Mouse (Mus musculus) neural tube, embryonic 13.5 days (tissue): ENCODE data around the gene Ccdc40. TPM values are rescaled to one million over a fixed set of nuclear protein-coding genes. Genes with fewer than 3 reads are reported as not detected.
"Not testable (repeated sequence)": the region's sequence is repeated elsewhere in the genome, so short reads cannot be mapped to it uniquely, and the experiment has no call there.

Experiments
- ATAC-seq: fragments of 200-750 bp; cut with Nextera tagmentation; 2 replicates; pipeline ENCODE4 v1.8.0; 2017; ENCODE audit warnings: low read depth, mild to moderate bottlenecking, moderate TSS enrichment, moderate library complexity
- H3K27ac ChIP-seq: fragments of 300-500 bp; sonication (generic); replicated peaks from 2 replicates; pipeline ENCODE4 v1.5.1; 2015; ENCODE audit warnings: moderate library complexity, mild to moderate bottlenecking, inconsistent platforms
- H3K27me3 ChIP-seq: fragments of 300-500 bp; sonication (generic); 2 replicates; pipeline ENCODE4 v1.6.1; 2015; ENCODE audit warnings: mild to moderate bottlenecking, inconsistent platforms
- H3K36me3 ChIP-seq: fragments of 300-500 bp; sonication (generic); 2 replicates; pipeline ENCODE4 v1.6.1; 2015; ENCODE audit warnings: mild to moderate bottlenecking, inconsistent platforms
- H3K4me1 ChIP-seq: fragments of 300-500 bp; sonication (generic); replicated peaks from 2 replicates; pipeline ENCODE4 v1.6.1; 2015; ENCODE audit warnings: inconsistent platforms
- H3K4me2 ChIP-seq: fragments of 300-500 bp; sonication (generic); 2 replicates; pipeline ENCODE4 v1.6.1; 2015; ENCODE audit warnings: inconsistent platforms, mild to moderate bottlenecking, moderate library complexity
- H3K4me3 ChIP-seq: fragments of 300-500 bp; sonication (generic); 2 replicates; pipeline ENCODE4 v1.5.1; 2015; ENCODE audit warnings: mild to moderate bottlenecking, inconsistent platforms
- H3K9ac ChIP-seq: fragments of 300-500 bp; sonication (generic); 2 replicates; pipeline ENCODE4 v1.6.1; 2015; ENCODE audit warnings: moderate library complexity, mild to moderate bottlenecking, inconsistent platforms
- H3K9me3 ChIP-seq: fragments of 300-500 bp; sonication (generic); 2 replicates; pipeline ENCODE4 v1.6.1; 2016; ENCODE audit warnings: inconsistent platforms
- WGBS: fragments of 180-500 bp; shearing (Covaris S2); methylation state at CpG from one replicate; pipeline ENCODE4 v1.1.7; 2015; 5-methylcytosine and 5-hydroxymethylcytosine counted together
- polyA plus RNA-seq: library from polyadenylated mRNA; unstranded; fragments of >200 nt; fragmentation: Nextera tagmentation; extraction: Ambion mirVana; gene quantifications from 2 replicates; pipeline ENCODE4 v1.2.1, GENCODE M21; 2015

The Ccdc40 gene
- polyA plus RNA-seq, 1 experiment from 2014 or later, result 15.8 TPM

DNA sequence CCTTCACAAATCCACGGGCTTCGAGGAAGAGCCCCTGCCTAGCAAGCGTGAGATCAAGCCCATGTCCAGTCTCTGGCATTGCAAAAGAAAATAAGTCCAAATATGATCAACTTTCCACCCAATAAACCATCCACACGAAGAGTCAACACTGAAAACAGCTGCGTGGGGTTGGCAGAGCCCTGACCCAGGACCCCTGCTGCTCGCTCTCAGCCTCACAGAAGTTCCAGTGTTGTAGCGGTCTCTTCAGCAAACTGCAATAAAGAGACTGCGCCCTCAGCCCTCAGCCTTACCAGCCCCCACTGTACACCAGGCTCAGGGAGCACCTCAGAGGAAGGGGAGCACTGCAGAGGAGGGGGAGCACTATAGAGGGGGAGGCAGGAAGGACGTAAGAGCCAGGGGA, 2.7 kb upstream of the Ccdc40 start:
- Histone ChIP-seq H3K4me3 (0 out of 2 replicates have a peak overlapping the region, but pooled peaks have one; percentile 74), H3K9me3 (no peaks in the 10 kb centered on the region), H3K4me2 (peak overlapping the region; percentile 99), H3K27ac (no peak overlapping the region; the same call in 1 of the 2 replicates), H3K27me3 (no peaks in the 10 kb centered on the region), H3K9ac (peak overlapping the region; percentile 52; the same call in 1 of the 2 replicates), H3K36me3 (no peaks in the 10 kb centered on the region), H3K4me1 (peaks cover 92% of the 10 kb centered on the region)
- 56% methylated on average over 9 of the region's 9 CpGs for WGBS
- ATAC-seq, result no peak

- Histone ChIP-seq H3K4me3 (peak overlapping the region; percentile 74), H3K27ac (peak overlapping the region; percentile 87), H3K9me3 (no peaks in the 10 kb centered on the region), H3K4me2 (peak overlapping the region; percentile 99), H3K9ac (peak overlapping the region; percentile 88), H3K4me1 (peaks cover 78% of the 10 kb centered on the region), H3K36me3 (peaks cover 11% of the 10 kb centered on the region; the same call in 1 of the 2 replicates), H3K27me3 (no peaks in the 10 kb centered on the region)
- ATAC-seq, result no peak
- WGBS, result 3% methylated on average over 12 of the region's 12 CpGs
Measured at GRCm38 (mm10) chr11:119227591-119227990, 781 bp upstream of the Ccdc40 start.

GRCm38 (mm10) chr11:119228846-119229626, 664 bp downstream of the Ccdc40 start:
- H3K36me3 ChIP-seq, result peaks cover 14% of the 10 kb centered on the region; the same call in 1 of the 2 replicates
- peak overlapping the region; percentile 74 for H3K4me3 ChIP-seq
- peaks cover 64% of the 10 kb centered on the region for H3K4me1 ChIP-seq
- H3K4me2 ChIP-seq, result peak overlapping the region; percentile 99
- no peaks in the 10 kb centered on the region for H3K27me3 ChIP-seq
- 1% methylated on average over 34 of the region's 34 CpGs for WGBS
- peak overlapping the region; percentile 87 for H3K27ac ChIP-seq
- H3K9me3 ChIP-seq, result no peaks in the 10 kb centered on the region
- ATAC-seq, result peak; percentile 93
- peak overlapping the region; percentile 88 for H3K9ac ChIP-seq

GRCm38 (mm10) chr11:119234770-119235169, 6.4 kb downstream of the Ccdc40 start:
- Histone ChIP-seq H3K4me3 (no peak overlapping the region), H3K27ac (no peak overlapping the region), H3K4me2 (no peak overlapping the region), H3K36me3 (peaks cover 32% of the 10 kb centered on the region), H3K9ac (no peak overlapping the region), H3K27me3 (no peaks in the 10 kb centered on the region), H3K4me1 (peaks cover 30% of the 10 kb centered on the region), H3K9me3 (no peaks in the 10 kb centered on the region)
- ATAC-seq, result no peak
- WGBS, result 93% methylated on average over 10 of the region's 10 CpGs

- no peak overlapping the region for H3K4me2 ChIP-seq
- ATAC-seq, result no peak
- no peaks in the 10 kb centered on the region for H3K9me3 ChIP-seq
- no peak overlapping the region for H3K27ac ChIP-seq
- WGBS, result 83% methylated on average over 4 of the region's 4 CpGs
- H3K4me3 ChIP-seq, result no peak overlapping the region
- H3K4me1 ChIP-seq, result peaks cover 22% of the 10 kb centered on the region
- no peak overlapping the region for H3K9ac ChIP-seq
- H3K36me3 ChIP-seq, result peaks cover 39% of the 10 kb centered on the region
- no peaks in the 10 kb centered on the region for H3K27me3 ChIP-seq
Measured at GRCm38 (mm10) chr11:119235596-119235995, 7.2 kb downstream of the Ccdc40 start.

- H3K36me3 ChIP-seq, result peaks cover 39% of the 10 kb centered on the region
- H3K4me1 ChIP-seq, result peaks cover 17% of the 10 kb centered on the region
- ATAC-seq, result no peak
- no peak overlapping the region for H3K9ac ChIP-seq
- no peak overlapping the region for H3K27ac ChIP-seq
- no peaks in the 10 kb centered on the region for H3K27me3 ChIP-seq
- H3K9me3 ChIP-seq, result no peaks in the 10 kb centered on the region
- WGBS, result 35% methylated on average over 8 of the region's 8 CpGs
- H3K4me3 ChIP-seq, result no peak overlapping the region
- no peak overlapping the region for H3K4me2 ChIP-seq
Measured at GRCm38 (mm10) chr11:119236354-119236753, 8.0 kb downstream of the Ccdc40 start.

- 35% methylated on average over 3 of the region's 3 CpGs for WGBS
- Histone ChIP-seq H3K4me2 (no peak overlapping the region), H3K9me3 (no peaks in the 10 kb centered on the region), H3K36me3 (peaks cover 34% of the 10 kb centered on the region), H3K4me1 (peaks cover 17% of the 10 kb centered on the region), H3K27me3 (no peaks in the 10 kb centered on the region), H3K4me3 (no peak overlapping the region), H3K9ac (no peak overlapping the region), H3K27ac (no peak overlapping the region)
- ATAC-seq, result no peak
Measured at GRCm38 (mm10) chr11:119237007-119237406, 8.6 kb downstream of the Ccdc40 start.

- Histone ChIP-seq H3K9ac (peak overlapping the region; percentile 34; the same call in 1 of the 2 replicates), H3K27me3 (no peaks in the 10 kb centered on the region), H3K4me2 (peak overlapping the region; percentile 48), H3K36me3 (peaks cover 27% of the 10 kb centered on the region), H3K4me1 (peaks cover 17% of the 10 kb centered on the region), H3K27ac (peak overlapping the region; percentile 61), H3K4me3 (peak overlapping the region; percentile 20), H3K9me3 (no peaks in the 10 kb centered on the region)
- ATAC-seq, result peak; percentile 54
- WGBS, result 36% methylated on average over 20 of the region's 20 CpGs
Measured at GRCm38 (mm10) chr11:119237568-119238304, 9.4 kb downstream of the Ccdc40 start.

DNA sequence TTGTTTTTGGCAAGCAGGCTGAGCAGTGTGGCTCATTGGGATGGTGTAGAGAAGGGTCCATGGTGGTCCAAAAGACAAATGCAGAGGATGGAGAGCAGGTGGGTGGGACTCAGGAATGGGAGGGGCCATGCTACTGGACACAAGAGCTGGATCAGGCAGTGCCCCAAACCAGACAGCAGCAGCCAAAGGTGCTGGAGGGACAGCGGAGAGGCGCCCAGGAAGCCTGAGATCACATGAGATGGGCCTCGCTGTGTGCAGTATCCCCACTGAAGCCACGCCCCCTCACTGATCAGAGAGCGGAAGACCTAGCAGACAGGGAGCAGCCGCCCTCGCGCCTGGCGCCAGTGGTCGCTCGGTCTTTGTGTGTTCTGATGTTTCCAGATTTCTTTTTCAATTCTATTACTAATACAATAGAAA, 9.9 kb downstream of the Ccdc40 start:
- H3K4me3 ChIP-seq, result peak overlapping the region; percentile 20
- no peaks in the 10 kb centered on the region for H3K27me3 ChIP-seq
- peak overlapping the region; percentile 30; the same call in 1 of the 2 replicates for H3K27ac ChIP-seq
- H3K4me1 ChIP-seq, result peaks cover 17% of the 10 kb centered on the region
- no peak overlapping the region for H3K9ac ChIP-seq
- peak; percentile 60 for ATAC-seq
- peaks cover 31% of the 10 kb centered on the region for H3K36me3 ChIP-seq
- peak overlapping the region; percentile 48 for H3K4me2 ChIP-seq
- no peaks in the 10 kb centered on the region for H3K9me3 ChIP-seq
- WGBS, result 20% methylated on average over 11 of the region's 11 CpGs

DNA sequence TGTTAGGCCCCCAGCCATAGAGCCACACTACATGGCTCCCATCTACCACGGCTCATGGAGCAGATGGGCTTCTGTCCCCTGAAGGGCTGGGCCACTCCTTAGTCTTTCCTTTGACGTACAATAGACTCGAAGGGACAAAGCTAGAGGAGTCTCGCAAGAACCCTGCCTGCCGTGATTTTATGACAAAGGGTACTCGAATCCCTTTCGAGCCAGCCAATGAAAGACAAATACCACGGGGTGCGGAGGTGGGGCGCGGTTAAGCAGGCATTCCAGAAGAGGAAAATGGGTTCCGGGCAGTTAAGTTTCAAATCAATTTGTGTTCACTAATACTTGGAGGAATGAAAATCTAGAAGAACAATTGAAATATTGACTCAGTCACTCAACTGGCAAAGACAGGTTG, 11.1 kb downstream of the Ccdc40 start:
- ATAC-seq, result 0 out of 2 replicates have a peak, but pooled peaks have one; percentile 12
- Histone ChIP-seq H3K4me2 (no peak overlapping the region), H3K4me1 (peaks cover 17% of the 10 kb centered on the region), H3K9me3 (no peaks in the 10 kb centered on the region), H3K27me3 (no peaks in the 10 kb centered on the region), H3K4me3 (no peak overlapping the region), H3K36me3 (peaks cover 34% of the 10 kb centered on the region), H3K27ac (no peak overlapping the region), H3K9ac (no peak overlapping the region)
- 71% methylated on average over 12 of the region's 12 CpGs for WGBS

DNA sequence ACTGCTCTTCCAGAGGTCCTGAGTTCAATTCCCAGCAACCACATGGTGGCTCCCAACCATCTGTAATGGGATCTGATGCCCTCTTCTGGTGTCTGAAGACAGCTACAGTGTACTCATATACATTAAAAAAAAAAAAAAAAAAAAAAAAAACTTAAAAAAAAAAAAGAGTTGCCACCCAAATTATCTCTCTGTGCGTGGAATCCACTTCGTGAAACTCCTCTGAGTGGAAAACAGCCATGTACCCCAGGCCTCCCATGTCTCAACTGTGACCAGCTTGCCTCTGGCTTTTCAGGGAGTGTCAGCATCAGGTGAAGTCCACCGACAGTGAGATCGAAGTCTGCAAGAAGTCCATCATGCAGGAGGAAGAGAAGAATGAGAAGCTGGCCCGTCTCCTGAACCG, 17.2 kb downstream of the Ccdc40 start:
- not testable (repeated sequence) for H3K4me2 ChIP-seq, H3K9ac ChIP-seq, H3K27ac ChIP-seq, H3K9me3 ChIP-seq, H3K27me3 ChIP-seq, ATAC-seq, H3K4me3 ChIP-seq, H3K4me1 ChIP-seq
- 0 out of 2 replicates have a peak, but pooled peaks cover 16% of the 10 kb centered on the region for H3K36me3 ChIP-seq
- 88% methylated on average over 6 of the region's 6 CpGs for WGBS

GRCm38 (mm10) chr11:119249011-119249410, 20.6 kb downstream of the Ccdc40 start:
- H3K4me2 ChIP-seq, result no peak overlapping the region
- H3K27ac ChIP-seq, result no peak overlapping the region
- 39% methylated on average over 6 of the region's 6 CpGs for WGBS
- peaks cover 28% of the 10 kb centered on the region for H3K4me1 ChIP-seq
- H3K4me3 ChIP-seq, result no peak overlapping the region
- H3K36me3 ChIP-seq, result 0 out of 2 replicates have a peak, but pooled peaks cover 3% of the 10 kb centered on the region
- ATAC-seq, result peak; percentile 54
- no peaks in the 10 kb centered on the region for H3K9me3 ChIP-seq
- H3K9ac ChIP-seq, result no peak overlapping the region
- H3K27me3 ChIP-seq, result no peaks in the 10 kb centered on the region
